Mouse (Mus musculus) testis, adult 2 months (tissue): Measurements from ENCODE around the gene Atp6v1g3.

Experiments used
- CTCF ChIP-seq: fragments of 200-500 bp; IDR thresholded peaks from 2 replicates; pipeline ENCODE4 v1.5.1; 2012; ENCODE audit warnings: low read depth, mild to moderate bottlenecking, inconsistent platforms, low read length, moderate library complexity; ENCODE audit not compliant: control insufficient read depth, insufficient read depth, insufficient replicate concordance
- POLR2A ChIP-seq: fragments of 200-500 bp; IDR thresholded peaks from 2 replicates; pipeline ENCODE4 v1.6.1; 2012; ENCODE audit warnings: low read depth, mild to moderate bottlenecking, inconsistent platforms, low read length, moderate library complexity; ENCODE audit not compliant: control insufficient read depth

DNA sequence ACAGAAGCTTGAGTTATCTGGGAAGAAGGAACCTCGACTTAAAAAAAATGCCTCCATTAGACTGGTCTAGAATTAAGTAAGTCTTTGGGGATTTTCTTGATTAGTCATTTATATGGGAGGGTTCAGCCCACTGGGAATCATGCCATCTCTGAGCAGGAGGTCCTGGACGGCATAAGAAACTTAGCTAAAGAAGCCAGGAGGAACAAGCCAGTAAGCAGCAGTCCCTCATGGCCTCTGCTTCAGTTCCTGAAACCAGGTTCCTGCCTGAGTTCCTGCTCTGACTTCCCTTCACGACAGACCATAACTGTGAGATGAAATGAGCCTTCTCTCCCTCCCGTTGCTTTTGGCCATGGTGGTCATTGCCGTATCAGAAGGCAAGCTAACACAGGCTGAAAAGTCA, 29.6 kb upstream of the Atp6v1g3 start:
- TF ChIP-seq CTCF, result no peak
- TF ChIP-seq POLR2A, result no peak
